Mouse (Mus musculus) liver (tissue): ENCODE data around the gene Krt222.
A peak's percentile ranks its signal among the peaks of the same experiment; 100 is the strongest.
"Not testable (repeated sequence)": the region's sequence is repeated elsewhere in the genome, so short reads cannot be mapped to it uniquely, and the experiment has no call there.

Experiments
- DNase-seq: peaks from one replicate; pipeline ENCODE4 v3.0.0-alpha.2; 2020; ENCODE audit warnings: mixed read lengths

Krt222 gene

DNA sequence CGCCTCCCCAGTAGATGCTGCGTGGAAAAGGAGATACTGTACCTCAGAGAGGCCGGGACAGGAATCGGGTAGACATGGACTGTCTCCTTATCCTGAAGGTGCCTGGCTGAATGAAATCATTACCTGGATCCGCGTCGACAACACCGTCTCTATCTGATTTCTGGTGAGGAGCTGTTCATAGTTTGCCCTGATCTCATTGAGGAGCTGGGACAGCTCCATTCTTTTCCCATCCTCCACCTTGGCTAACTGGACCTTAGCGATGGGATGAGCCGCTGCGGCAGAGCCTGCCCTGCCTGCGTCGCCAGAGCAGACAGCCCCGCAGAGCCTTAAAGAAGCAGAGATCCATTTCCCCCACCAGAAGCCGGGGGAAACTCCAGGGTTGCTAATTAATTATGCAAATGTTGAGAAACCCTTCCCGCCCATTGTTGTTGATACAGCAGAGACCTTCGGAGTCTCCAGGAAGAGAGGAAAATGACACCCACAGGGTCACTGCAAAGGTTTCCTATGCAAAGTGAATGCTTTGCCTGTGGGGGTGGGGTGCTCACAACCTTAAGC lies at the start of gene Krt222:
Gene Krt222 (minus strand): TSS at position 266 of the 555 bp plus-strand sequence.
- no peak for DNase-seq

DNA sequence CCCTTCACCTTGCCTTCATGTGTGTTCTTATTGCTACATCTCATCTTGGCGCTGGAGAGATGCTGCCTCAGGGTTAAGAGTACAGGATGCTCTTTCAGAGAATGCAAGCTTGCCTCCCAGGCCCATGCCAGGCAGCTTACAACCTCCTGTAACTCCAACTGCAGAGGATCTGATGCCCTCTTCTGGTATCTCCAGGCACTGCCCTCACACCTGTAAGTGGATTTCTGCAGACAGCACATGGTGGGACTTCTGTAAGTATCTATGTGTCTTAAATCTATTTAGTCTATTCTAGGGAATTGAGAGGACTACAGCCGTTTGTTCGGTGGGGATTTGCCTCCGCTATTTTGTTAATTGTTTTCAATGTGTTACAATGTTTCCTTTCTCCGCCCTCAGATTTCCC lies 49.0 kb upstream of the Krt222 start:
- DNase-seq = peak; percentile 12

DNA sequence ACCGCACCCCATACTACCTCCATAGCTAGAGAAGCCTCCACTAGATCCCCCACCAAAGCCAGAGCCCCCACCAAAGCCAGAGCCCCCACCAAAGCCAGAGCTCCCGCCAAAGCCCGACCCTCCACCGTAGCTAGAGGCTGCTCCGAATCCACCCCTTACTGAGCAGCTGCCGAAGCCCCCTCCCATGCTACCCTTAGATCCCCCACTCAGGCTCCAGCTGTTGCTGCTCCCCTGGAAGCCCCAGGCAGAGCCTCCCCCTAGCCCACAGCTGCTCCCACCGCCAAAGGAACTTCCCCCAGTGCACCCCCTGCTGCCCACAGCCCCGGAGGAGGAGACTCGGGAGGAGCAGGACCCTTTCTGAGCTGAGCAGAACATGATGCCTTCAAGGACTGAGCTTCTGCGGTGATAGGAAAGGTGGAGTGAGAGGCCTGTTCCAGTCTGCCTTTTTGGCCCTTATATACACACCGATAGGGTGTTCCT lies 41.0 kb upstream of the Krt222 start, which contains the start of gene Krt24:
Gene Krt24 (minus strand): TSS at position 430 of the 480 bp plus-strand sequence.
- DNase-seq = no peak

DNA sequence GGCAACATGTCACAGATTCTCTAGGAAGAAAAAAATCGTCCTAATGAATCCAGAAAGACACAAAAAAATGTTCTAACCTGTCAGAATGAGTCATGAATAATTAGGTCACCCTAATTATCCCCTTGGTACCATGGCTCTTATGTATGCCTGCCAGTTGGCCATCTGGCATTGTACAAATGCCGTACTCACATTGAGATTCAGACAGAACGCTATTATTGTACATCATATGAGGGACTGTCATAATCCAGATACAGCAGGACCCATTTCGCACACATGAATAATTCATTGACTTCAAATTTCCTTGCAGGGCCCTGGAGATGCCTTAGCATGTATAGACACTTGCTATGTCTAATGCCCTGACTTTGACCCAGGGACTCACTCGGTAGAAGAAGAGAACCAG lies 40.1 kb upstream of the Krt222 start:
- no peak for DNase-seq

DNA sequence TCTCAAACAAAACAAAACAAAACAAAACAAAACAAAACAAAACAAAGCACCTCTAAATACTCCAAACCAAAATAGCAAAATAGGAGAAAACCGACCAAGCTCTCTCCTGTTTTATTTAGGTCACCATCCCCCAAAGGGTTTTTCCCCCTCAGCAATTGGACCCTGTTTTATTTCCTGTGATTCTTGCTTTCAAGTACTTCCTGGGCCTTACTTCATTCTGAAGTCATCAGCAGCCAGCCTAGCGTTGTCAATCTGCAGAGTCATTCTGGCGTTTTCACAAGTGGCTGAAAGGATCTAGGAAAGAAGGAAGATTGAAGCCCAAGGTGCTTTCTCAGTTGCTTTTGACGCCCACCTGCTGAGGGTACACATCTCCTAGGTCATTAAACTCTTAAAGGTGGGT lies 39.4 kb upstream of the Krt222 start:
- DNase-seq = no peak

DNA sequence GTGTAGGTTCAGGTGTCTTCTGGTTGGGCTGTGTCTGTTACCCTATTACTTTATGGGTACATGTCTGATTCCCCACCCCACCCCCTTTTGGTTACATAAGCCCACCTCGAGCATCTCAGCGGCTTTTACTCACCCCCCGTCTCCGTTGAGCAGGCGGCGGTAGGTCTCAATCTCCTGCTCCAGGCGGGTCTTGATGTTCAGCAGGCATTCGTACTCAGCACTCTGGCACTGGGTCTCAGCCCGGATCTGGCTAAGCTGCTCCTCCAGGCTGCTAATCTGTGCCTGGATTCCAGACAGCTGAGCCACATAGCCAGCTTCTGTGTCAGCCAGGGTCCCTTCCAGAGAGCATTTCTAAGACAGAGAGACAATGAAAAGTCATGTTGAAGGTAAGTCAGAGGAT lies 37.2 kb upstream of the Krt222 start:
- DNase-seq = no peak

DNA sequence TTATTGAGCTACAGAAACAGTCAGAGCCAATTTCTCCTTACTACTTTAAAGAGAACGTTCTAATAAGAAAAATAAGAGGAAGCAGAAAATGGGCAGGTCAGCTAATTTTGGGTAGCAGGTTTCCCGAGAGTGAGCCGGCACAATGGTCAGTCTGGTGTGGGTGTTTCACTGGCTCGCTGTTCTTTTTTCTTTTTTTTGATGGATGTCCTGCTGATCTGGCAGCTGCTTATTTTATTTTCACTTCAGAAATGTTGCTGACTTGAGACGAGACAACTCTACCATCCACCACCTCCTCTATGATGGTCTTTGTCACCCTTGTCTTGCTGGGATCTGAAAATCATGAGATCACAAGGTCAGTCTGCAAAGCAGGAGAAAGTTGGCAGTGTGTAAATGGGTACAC lies 36.1 kb upstream of the Krt222 start:
- no peak for DNase-seq

DNA sequence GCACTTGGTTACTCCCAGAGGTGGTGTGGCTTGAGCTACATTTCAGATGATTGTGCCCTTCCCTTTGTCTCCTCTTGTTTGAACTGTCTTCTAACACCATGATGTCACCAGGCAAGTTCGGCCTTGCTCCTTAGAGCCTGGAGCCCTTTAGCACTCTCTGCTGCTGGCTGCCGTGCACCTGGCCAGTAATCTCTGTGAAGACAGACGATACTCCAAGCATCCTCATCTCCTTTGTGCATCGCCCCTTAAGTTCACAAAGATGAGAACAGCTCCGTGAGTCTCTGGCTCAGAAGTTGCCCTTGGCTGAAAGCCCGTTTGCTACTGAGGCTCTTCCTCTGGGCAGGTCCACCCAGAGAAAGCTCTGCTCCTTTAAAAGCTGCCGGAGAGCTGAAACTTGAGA lies 32.9 kb upstream of the Krt222 start:
- DNase-seq = no peak

DNA sequence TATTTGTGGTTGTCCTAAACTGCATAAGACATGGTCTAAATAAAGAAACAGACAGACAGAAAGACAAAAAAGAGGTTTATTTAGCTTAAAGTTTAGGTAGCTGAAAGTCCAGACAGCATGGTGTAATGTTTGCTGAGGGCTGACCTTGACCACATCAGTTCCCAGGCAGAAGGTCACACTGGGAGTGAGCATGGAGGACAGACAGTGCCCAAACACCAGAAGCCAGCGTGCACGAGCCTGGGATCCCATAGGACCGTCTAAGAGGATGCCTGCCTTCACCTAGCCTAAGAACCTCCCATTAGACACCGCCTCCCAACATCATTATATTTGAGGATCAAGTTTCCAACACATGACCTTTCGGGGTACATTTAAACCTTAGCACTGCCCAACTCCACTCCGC lies 31.7 kb upstream of the Krt222 start:
- DNase-seq = no peak

DNA sequence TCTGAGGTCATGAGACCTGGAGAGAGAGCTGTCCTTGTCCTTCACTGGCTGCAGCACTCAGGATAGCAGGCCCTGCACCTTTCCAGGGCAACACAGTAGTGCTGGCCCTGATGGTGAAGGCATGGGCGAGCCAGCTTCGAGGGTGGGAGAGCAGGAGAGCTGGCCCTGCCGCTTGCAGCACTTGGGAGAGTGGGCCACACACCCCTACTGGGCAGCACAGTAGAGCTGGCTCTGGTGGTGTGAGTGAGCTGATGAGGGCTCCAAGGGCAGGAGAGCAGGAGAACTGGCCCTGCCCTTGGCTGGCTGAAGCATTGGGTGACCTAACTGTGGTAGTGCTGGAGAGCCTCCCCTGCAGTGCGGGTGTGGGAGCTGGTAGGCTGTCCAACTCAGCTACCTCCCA lies 28.8 kb upstream of the Krt222 start:
- no peak for DNase-seq

DNA sequence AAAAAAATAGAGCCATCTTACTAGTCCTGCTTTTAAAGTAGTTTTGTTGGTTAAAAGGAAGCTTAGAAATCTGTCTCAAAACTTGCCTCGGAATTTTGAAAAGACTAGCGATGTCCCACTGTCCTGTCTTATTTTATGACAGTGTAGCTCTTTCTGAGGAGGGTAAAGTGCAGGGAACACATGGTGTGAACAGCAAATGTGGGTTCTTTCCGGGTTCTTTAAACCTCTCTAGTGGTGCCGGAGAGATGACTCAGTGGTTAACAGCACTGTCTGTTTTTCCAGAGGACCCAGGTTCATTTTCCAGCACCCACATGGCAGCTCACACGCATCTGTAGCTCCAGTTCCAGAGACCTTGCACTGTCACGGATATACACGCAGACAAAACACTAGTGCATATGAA lies 25.3 kb upstream of the Krt222 start:
- DNase-seq = no peak

DNA sequence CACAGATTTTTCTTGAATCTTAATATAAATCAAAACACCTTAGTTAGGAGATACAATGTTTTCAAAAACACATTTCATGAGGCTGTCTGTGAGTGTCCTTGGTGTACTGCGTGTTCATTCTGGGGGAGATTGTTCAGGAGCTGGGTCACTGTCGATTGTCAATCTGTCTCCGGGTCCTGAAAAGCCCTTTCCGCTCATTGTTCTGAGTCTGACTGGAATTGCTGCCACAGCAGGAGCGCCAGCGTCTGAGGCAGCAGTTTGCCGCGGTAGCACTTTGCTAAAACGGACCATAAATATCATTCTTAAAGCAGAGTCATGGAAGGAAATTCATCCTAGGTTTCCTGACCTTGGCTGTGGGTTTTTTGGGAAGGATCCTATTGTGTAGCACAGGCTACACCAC lies 21.9 kb upstream of the Krt222 start:
- no peak for DNase-seq

DNA sequence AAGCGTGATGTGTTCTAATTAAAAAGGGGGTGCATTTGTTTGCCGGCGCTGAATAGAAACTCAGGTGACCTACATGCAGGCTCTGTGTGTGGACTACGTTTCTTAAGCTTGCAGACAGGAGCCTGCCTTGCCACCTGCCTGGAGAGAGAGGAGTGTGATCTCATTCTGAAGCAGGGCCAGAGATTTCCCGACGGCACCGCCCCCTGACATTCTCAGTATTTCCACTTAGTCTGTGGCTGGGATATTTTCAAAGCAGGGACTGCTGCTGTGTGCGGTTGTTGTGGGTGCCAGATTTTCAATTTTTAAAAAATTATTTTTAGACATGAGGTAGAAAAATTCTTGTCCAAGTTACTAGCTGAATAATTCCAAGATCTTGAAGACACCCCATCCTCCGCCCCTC lies 21.3 kb upstream of the Krt222 start:
- no peak for DNase-seq

DNA sequence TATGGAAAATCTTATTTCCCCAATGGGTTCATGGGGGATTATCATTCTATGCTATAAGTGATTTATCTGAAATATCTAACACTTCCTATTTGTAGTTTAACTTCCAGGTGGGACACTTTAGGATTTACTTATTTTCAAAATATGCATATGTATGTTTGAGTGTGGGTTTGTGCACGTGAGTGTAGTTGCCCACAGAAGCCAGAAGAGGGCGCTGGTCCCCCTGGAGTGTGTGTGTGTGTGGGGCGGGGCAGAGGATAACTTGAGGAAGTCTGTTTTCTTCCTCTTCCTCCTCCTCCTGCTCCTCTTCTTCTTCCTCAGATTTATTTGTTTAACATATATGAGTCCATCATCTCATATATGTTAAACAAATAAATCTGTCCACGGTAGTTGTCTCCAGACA lies 12.3 kb upstream of the Krt222 start:
- DNase-seq = no peak

DNA sequence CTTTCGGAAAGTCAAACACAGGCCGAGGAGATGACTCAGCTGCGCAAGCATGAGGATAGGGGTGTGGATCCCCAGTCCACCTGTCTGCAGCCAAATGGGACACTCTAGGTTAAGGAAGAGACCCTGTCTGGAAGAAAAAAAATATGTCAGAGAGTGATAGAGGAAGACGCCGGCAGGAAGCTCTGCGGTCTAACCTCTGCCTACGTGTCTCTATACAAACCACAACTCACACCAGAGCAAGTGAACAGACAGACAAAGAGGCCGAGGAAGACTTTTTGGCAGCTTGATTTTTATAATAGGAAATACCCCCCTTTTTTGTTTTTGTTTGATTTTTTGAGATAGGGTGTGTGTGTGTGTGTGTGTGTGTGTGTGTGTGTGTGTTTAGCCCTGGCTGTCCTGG lies 11.4 kb upstream of the Krt222 start:
- no peak for DNase-seq

DNA sequence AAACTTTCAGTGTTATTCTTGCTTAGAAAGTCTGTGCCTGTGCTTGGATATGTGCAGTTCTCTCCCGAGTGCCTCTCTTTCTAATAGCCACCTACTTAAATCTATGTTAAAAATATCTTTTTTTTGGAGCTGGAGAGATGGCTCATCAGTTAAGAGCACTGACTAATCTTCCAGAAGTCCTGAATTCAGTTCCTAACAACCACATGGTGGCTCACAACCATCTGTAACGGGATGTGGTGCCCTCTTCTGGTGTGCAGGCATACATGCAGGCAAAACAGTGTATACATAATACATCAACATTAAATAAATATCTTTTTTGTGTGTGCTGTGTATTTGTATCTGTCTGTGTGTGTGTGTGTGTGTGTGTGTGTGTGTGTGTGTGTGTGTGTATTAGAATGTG lies 10.0 kb upstream of the Krt222 start:
- DNase-seq = no peak

DNA sequence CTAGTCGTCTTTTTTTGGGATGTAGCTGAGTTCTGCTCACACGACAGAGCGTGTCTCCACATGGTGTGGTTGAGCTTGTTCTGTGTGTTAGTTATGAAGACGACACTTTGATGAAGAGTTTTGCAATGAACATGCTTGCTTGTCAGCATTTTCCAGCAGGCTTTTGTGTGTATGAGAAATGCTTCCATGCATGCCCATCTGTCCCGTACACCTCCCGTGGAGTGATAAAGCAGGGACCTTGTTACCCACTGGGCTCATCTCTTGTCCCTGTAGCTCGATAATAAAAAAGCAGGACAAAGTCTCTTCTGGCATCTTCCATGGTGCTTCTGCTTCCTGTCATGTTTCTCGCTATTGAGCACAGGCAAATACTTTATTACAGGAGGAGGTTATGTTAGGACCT lies 8.8 kb upstream of the Krt222 start:
- DNase-seq = no peak

DNA sequence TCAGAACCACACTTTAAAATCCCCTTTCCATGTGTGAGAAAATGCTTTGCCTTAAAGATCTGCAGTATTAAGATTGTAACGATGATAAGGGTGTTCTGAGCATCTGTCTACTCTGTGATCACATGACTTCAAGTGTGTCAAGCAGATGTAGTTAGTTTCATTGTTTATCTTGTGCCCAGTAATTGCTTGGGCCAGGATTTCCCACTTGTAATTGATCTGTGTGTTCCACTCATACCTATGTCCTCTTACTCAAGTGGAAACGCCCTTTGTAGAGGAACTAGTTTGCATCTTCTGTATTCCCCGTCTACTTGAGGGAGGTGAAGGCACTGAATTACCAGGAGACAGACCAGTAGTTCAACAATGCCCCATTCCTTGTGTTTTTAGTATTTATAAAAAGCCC lies 6.8 kb upstream of the Krt222 start:
- no peak for DNase-seq

DNA sequence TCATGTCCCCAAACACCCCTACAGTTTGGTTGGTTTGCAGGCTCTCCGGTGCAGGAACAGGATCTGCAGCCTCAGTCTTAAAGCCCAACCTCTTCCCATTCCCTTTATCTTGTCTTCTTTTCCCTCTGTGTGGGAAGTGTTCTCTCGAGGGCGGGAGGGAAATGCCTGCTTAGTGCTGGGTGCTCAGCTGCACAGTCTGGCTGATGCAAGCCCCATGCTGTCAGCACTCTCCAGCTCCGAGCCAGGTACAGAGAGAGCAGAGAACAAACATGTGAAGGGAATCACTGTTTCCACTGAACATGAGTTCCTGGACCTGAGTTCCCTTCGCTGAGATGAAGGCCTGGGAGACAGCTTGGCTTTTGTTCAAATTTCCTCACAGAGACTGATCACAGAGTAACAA lies 6.4 kb upstream of the Krt222 start:
- DNase-seq = no peak

DNA sequence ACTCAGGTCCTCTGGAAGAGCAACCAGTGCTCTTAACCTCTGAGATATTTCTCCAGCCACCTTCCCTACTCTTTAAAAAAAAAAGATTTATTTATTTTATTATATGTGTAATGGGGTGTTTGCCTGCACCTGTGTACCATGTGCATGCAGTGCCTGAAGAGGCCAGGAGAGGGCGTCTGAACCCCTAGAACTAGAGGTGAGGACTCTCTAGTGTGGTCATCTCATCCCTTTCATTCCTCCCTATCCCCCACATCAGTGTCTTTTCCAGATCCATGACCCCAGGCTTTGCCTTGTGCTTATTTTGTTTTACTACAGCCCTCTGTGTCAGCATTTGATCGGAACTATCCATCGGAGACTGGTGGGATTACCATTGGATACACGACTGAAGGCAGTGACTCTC lies 5.2 kb upstream of the Krt222 start:
- peak; percentile 40 for DNase-seq

DNA sequence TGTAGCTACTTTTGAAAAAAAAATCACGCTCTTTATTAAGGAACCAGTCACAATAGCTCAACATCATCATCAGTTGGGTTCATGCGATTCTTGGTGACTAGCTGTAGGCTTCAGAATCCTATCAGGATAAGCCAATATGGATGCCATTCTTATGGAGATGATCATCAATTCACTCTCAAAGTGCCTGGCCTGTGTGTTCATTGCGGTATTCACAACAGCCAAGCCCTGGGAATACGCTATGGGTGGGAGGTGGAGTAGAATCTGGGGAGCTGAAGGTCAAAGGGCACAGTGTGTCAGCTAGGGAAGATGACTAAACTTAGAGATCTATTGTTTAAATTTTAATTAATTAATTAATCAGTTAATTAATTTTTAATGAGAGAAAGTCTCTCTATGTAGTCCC lies 4.0 kb upstream of the Krt222 start:
- DNase-seq = no peak

DNA sequence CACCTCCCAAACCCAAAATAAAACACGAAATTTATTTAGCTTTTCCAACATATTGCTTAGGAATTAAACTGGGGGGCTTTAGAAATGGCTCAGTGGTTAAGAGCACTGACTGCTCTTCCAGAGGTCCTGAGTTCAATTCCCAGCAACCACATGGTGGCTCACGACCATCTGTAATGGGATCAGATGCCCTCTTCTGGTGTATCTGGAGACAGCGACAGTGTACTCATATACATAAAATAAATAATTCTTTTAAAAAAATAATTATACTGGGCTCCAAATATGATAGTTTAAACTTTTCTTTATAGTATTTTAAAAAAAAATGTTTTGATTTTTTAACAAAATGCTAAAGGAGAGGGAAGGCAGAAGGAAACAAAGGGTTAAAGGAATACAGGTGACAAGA lies 634 bp upstream of the Krt222 start:
- DNase-seq = not testable (repeated sequence)

DNA sequence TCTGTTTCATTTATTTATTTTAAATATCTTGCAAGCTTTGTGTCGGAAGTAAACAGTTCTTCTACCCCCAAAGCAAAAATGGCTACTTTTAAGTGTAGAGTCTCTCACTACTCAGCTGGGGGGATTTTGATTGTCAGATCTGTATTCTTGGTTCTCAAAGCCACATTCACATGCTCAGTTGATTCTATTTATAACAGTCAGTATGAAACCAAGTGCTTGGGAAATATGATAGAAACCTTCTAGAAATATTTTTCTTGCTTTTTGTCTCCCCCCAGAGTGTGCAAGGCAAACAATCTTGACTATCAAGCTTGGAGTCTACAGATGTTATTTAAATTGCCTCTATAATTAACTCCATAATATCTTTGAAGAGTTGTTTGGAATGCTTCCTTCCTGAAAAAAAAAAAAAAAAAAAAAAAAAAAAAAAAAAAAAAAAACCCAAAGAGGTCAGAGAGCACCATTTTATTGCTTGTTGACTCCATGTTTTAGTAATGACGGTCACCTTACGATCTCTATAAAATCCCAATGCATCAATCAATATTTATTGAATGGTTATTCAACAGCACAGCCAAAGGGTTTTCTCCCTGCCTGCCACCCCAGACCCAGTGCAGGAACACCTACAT lies 575 bp downstream of the Krt222 start:
- DNase-seq = no peak

DNA sequence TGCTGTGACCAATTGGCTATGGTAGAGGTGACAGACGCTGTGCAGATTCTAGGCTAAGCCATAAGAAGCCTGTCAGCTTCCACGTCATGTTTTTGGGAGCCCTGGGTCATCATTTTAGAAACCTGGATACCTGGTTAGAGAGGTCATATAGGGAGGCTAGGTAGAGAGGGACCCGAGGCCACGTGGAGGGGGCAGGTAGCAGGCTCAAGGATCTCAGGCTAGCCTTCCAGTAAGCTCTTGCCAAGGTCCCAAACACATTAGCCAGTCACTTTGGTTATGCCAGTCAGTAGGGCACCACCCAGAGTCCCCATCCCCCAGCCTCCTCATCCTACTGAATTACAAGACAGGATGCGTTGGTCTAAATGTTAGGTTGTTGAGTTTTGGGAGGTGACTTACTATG lies 1.8 kb downstream of the Krt222 start:
- DNase-seq = no peak

DNA sequence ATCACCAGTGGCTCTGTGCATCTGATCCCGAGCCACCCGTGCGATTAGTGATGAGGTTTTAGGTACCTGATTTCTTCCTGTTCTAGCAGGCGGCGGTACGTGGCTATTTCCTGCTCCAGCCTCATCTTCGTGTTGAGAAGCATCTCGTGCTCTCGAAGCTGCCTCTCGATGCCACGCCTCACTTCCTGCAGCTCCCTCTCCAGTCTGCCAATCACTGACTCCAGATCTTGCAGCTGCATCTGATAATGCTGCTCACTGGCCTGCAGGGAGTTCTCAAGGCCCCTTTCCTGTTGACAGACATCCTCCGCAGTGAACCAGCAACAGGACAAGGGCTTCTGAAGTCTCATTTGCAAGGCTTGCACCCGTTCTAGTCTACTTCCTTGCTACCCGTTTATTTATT lies 5.4 kb downstream of the Krt222 start:
- no peak for DNase-seq
